Mouse (Mus musculus) olfactory bulb, adult 2 months (tissue): ENCODE measurements around the gene Tbr1. TPM values are rescaled to one million over a fixed set of nuclear protein-coding genes. Genes with fewer than 3 reads are reported as not detected.

Source experiments
- H3K27ac ChIP-seq: fragments of 200-500 bp; 2 replicates; pipeline ENCODE4 v1.5.1; 2012; ENCODE audit warnings: low read depth, low read length; ENCODE audit not compliant: insufficient read depth
- H3K4me1 ChIP-seq: fragments of 200-500 bp; 2 replicates; pipeline ENCODE4 v1.6.1; 2012; ENCODE audit warnings: low read length; ENCODE audit not compliant: control insufficient read depth, insufficient read depth
- H3K4me3 ChIP-seq: fragments of 200-500 bp; 2 replicates; pipeline ENCODE4 v1.5.1; 2012; ENCODE audit warnings: mild to moderate bottlenecking, low read depth, low read length, moderate library complexity; ENCODE audit not compliant: insufficient read depth
- CTCF ChIP-seq: fragments of 200-500 bp; IDR thresholded peaks from 2 replicates; pipeline ENCODE4 v1.5.1; 2012; ENCODE audit warnings: low read depth, mild to moderate bottlenecking, low read length, moderate library complexity; ENCODE audit not compliant: insufficient read depth
- POLR2A ChIP-seq: fragments of 200-500 bp; IDR thresholded peaks from 2 replicates; pipeline ENCODE4 v1.6.1; 2012; ENCODE audit warnings: mild to moderate bottlenecking, low read depth, low read length, moderate library complexity; ENCODE audit not compliant: insufficient read depth
- WGBS: fragments of 180-500 bp; shearing (Covaris S2); methylation state at CpG from one replicate; pipeline ENCODE4 v1.1.7; 2018; 5-methylcytosine and 5-hydroxymethylcytosine counted together
- polyA plus RNA-seq: library from polyadenylated mRNA; stranded (reverse); fragments of >200 nt; gene quantifications from 2 replicates; pipeline ENCODE4 v1.2.4, GENCODE M21; 2012; ENCODE audit warnings: low replicate concordance; ENCODE audit not compliant: missing spikeins, insufficient read depth, insufficient read length

The Tbr1 gene
- polyA plus RNA-seq, 1 experiment: not detected

GRCm38 (mm10) chr2:61803443-61804367 lies 975 bp downstream of the Tbr1 start:
- WGBS: 11% methylated on average over 29 of the region's 29 CpGs
- H3K4me3 ChIP-seq: no peak overlapping the region
- H3K4me1 ChIP-seq: peaks cover 9% of the 10 kb centered on the region
- no peak overlapping the region for H3K27ac ChIP-seq
- TF ChIP-seq CTCF: no peak
- no peak for TF ChIP-seq POLR2A

- Histone ChIP-seq H3K27ac (no peak overlapping the region), H3K4me3 (0 out of 2 replicates have a peak overlapping the region, but pooled peaks have one; percentile 30), H3K4me1 (peaks cover 9% of the 10 kb centered on the region)
- TF ChIP-seq CTCF: no peak
- TF ChIP-seq POLR2A: no peak
- WGBS: 5% methylated on average over 10 of the region's 10 CpGs
These were observed 1.7 kb downstream of the Tbr1 start for GRCm38 (mm10) chr2:61804382-61804840.

GRCm38 (mm10) chr2:61804841-61805540 lies 2.3 kb downstream of the Tbr1 start:
- Histone ChIP-seq H3K4me3 (peak overlapping the region; percentile 30; the same call in 1 of the 2 replicates), H3K4me1 (peaks cover 9% of the 10 kb centered on the region), H3K27ac (no peak overlapping the region)
- WGBS: 3% methylated on average over 39 of the region's 39 CpGs
- TF ChIP-seq POLR2A (no peak), CTCF (no peak)

GRCm38 (mm10) chr2:61805541-61806345 lies 3.0 kb downstream of the Tbr1 start:
- Histone ChIP-seq H3K4me3 (peak overlapping the region; percentile 30), H3K27ac (no peak overlapping the region), H3K4me1 (peaks cover 9% of the 10 kb centered on the region)
- no peak for TF ChIP-seq POLR2A
- no peak for TF ChIP-seq CTCF
- WGBS: 3% methylated on average over 39 of the region's 39 CpGs

GRCm38 (mm10) chr2:61806346-61806825 lies 3.7 kb downstream of the Tbr1 start:
- WGBS: 11% methylated on average over 3 of the region's 3 CpGs
- H3K4me3 ChIP-seq: no peak overlapping the region
- TF ChIP-seq CTCF (no peak), POLR2A (no peak)
- H3K27ac ChIP-seq: no peak overlapping the region
- H3K4me1 ChIP-seq: peaks cover 10% of the 10 kb centered on the region

- TF ChIP-seq CTCF (no peak), POLR2A (no peak)
- peaks cover 17% of the 10 kb centered on the region for H3K4me1 ChIP-seq
- no peak overlapping the region for H3K27ac ChIP-seq
- WGBS: 7% methylated on average over 22 of the region's 22 CpGs
- peak overlapping the region; percentile 13 for H3K4me3 ChIP-seq
These were observed 4.4 kb downstream of the Tbr1 start for GRCm38 (mm10) chr2:61807151-61807550.

- 43% methylated on average over 2 of the region's 2 CpGs for WGBS
- TF ChIP-seq POLR2A (no peak), CTCF (no peak)
- Histone ChIP-seq H3K4me3 (no peak overlapping the region), H3K4me1 (peaks cover 18% of the 10 kb centered on the region), H3K27ac (no peak overlapping the region)
These were observed 5.1 kb downstream of the Tbr1 start for GRCm38 (mm10) chr2:61807781-61808180.

GRCm38 (mm10) chr2:61808776-61809175 lies 6.0 kb downstream of the Tbr1 start:
- 14% methylated on average over 6 of the region's 6 CpGs for WGBS
- no peak overlapping the region for H3K4me3 ChIP-seq
- no peak for TF ChIP-seq POLR2A
- no peak for TF ChIP-seq CTCF
- peaks cover 18% of the 10 kb centered on the region for H3K4me1 ChIP-seq
- no peak overlapping the region for H3K27ac ChIP-seq
